Mouse (Mus musculus): ENCODE results near the gene Parp8.

Parp8 gene

GRCm38 (mm10) chr13:117025226-117026067 lies at the start of gene Parp8:
Gene Parp8, minus strand, starts transcription at chr13:117025537.
- DNase-seq (ENCODE audit: extremely low spot score): peak; percentile 74

DNA sequence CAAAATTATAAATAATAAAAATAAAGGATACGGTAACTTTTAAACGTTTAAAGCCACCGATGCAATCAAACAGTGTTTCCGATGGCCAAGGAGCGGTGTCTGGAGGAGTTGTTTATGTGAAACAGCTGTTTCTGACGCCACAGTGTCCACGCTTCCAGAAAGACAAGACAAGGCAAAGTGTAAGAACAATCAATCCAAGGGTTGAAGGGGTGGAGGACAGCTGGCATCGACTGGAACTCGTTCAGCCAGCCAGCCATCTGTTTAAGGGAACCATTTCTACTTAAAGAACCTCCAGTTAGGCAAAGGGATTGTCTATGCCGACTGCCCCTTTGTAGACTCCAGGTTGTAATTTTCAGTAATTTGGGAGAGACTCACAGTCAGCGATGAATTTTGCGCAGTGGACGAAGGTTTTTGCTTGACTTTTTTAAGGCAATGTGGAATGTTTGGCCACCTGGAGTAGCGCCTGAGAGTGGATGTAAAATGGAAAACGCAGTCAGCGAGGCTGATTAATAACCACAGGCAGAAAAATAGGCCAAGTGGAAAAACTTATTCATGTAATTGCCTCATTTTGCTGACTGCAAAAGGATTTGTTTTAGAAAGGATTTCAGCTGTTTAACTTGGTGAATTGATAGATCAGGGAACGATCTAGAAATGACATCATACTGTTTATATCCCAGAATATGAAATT lies 37.4 kb upstream of the Parp8 start:
- DNase-seq (ENCODE audit: extremely low spot score): no peak

DNA sequence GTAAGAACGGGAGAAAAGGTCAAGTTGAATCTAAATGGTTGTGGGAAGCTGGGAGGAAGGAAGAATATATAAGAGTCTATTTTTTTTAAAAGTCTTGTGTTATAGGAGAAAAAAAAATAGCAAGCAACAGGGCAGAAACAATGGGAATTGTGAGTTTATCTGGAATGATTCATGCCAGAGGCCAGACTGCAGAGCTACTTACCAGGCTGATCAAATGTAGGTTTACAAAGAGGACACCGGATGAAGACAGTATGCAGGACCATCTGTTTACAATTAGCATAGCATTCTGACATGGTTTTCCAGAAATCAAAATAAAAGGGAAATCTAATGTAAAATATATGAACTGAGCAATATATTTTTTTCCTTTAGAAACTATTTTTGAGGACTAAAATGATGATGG lies 31.1 kb upstream of the Parp8 start:
- no peak for DNase-seq (ENCODE audit: extremely low spot score)

GRCm38 (mm10) chr13:117054811-117055496 lies 29.6 kb upstream of the Parp8 start:
- DNase-seq (ENCODE audit: extremely low spot score): no peak

DNA sequence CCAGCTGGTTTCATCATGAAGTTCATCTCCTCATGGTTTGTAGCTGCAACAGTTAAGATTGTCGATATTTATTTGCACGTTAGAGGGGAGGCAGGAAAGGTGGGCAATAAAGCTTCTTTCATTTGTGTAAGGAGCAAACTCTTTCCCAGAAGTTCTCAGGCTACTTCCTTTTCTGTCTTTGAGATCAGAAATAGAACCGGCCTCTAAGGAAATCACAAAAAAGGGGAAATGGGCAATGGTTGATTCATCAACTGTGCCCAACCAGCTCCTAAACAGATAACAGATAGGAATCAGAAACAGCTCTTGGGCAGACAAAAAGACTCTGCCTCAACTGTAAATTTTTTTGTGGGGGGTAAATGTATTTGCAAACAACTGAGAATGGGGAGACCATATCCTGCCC lies 27.4 kb upstream of the Parp8 start:
- DNase-seq (ENCODE audit: extremely low spot score): no peak

GRCm38 (mm10) chr13:117048541-117048971 lies 23.2 kb upstream of the Parp8 start:
- no peak for DNase-seq (ENCODE audit: extremely low spot score)

DNA sequence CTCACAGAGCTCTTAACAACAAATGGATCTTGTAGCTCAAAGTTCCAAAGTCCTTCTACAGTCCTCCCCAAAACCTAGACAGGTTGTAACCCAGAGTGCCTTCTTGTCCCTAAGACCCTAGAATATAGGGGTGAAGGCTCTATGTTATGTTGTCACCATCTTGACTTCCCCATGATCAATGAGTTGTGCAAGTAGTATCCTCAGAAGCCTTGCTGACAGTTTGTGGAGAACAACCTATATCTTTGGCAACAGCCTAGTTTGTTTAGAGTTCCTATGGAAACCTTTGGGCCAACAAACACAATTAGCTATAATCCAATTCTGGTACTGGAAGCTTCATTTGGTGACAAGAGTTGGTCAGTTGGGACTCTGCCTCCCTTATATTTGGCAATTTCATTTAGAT lies 18.2 kb upstream of the Parp8 start:
- DNase-seq (ENCODE audit: extremely low spot score): no peak

DNA sequence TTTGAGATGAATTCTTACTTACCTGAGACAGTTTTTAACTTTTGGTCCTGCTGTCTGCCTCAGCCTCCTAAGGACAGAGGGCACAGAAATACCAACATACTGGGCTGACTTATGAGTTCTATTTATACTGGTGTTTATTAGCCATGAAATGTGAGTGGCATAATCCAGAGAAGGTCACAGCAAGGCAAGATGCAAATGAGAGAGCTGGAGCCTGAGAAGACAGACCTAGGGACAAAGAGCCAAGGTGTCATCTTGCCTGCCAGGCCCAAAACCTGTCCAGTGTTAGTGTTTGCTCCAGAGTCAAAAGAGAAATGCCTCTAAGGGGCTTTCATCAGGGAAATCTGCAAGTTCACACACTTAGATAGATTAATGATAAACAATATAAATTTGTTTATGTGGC lies 15.7 kb upstream of the Parp8 start:
- no peak for DNase-seq (ENCODE audit: extremely low spot score)

- no peak for DNase-seq (ENCODE audit: extremely low spot score)
These were observed 10.9 kb upstream of the Parp8 start for GRCm38 (mm10) chr13:117036277-117036676.

- no peak for DNase-seq (ENCODE audit: extremely low spot score)
These were observed 9.8 kb upstream of the Parp8 start for GRCm38 (mm10) chr13:117035121-117035520.

GRCm38 (mm10) chr13:117034676-117035075 lies 9.3 kb upstream of the Parp8 start:
- DNase-seq (ENCODE audit: extremely low spot score): no peak

DNA sequence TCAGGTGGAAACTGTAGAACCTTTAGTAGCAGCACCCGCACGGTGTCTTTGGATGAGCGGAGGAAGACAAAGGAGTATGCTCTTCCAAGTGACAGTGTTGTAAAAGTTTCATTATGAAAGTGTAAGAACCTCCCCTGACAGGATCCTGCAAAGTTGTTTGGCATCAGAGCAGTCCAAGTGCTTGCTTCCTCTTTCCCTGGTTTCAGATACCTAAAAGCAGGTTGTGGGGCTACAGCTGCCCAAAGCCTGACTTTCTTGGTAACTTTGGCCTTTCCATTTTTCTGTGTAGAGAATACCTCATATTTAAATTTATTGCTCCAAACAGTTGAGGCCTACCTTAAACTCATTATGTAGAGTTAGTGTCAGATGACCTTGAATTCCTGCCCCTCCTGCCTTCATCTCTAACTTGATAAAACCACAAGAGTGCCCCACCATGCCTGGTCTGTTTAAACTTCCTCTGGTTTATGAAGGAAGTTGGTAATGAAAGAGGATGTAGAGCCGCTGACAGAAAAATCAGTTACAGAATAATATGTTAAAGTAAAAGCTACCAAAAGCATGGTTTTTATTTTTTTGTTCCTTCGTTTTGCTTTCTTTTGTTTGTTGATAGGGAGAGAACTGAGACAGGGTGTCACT lies 8.5 kb upstream of the Parp8 start:
- DNase-seq (ENCODE audit: extremely low spot score): no peak

GRCm38 (mm10) chr13:117032402-117032801 lies 7.1 kb upstream of the Parp8 start:
- DNase-seq (ENCODE audit: extremely low spot score): no peak

DNA sequence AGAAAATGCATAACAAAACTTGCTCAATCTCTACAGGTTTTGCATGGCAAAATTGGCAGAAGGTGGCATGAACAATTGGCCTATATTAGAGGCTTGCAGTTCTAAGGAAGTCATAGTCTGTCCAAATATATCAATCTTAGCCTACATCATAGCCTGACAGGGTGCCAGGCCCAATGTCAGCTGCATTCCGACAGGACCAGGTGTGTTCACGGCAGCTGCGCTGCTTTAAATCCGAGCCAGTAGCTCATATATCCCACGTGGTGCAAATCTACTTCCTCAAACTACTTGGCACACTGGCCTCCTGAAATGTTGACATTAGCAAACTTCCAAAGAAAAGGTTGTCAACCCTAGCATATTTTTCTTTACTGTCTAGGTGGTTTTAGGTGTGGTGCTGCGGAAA lies 6.2 kb upstream of the Parp8 start:
- no peak for DNase-seq (ENCODE audit: extremely low spot score)

DNA sequence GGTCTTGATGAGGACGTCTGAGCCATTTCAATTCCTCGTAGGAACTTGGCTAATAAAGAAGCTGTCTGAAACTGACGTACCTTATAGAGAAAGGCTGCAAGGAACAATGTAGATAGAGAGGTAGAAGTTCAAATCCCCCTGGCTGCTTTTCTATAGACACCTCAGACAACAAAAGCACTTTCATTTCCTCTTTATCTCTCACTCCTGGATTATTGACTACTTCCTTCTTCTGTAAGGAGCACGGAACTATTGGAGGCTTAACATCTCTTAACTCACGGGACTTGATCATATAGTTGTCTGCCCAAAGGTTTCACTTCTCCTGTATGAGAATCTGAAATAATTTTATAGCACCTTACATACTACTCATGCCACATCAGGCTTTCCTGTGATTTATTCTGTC lies 2.9 kb upstream of the Parp8 start:
- no peak for DNase-seq (ENCODE audit: extremely low spot score)

GRCm38 (mm10) chr13:117027336-117027735 lies 2.0 kb upstream of the Parp8 start:
- no peak for DNase-seq (ENCODE audit: extremely low spot score)

GRCm38 (mm10) chr13:117026276-117026780 lies 991 bp upstream of the Parp8 start:
- DNase-seq (ENCODE audit: extremely low spot score): no peak

- DNase-seq (ENCODE audit: extremely low spot score): peak; percentile 61
These were observed 466 bp downstream of the Parp8 start for GRCm38 (mm10) chr13:117024916-117025225.

DNA sequence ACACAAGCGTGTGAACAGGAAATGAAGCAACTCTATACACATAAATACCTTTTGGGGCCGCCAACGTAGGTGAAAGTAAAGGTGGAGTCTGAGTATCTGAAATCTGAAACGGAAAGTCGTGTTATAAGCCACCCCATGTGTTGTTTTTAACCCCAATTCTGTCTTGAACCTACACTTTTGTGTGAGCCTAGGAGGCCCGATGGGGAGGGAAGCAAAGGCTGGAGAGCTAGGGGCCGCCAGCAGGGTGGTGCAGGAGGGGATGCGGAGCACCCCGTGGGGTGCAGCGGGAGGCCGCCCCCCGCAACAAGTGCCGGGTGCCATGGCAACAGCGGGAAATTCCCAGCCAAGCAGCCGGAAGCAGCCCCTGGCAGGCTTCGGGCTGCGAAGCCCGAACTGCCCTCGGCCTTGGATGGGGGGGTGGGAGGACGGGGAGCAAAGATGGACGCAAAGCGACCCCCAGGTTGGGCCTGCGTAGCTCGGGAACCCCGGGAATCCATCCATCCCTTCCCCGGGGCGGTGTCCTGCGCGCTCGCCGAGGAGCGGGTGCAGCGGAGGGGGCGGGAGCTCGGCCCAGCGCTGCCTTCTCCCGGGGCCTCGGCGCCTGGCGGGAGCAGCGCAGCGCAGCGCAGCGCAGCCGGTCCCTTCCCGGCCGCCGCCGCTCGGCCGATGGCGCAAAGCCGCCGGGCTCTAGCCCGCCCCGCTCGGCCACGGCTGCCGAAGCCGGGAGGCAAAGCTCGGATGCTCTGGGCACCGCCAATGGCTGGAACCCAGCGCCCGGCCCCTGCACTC lies 1.0 kb downstream of the Parp8 start:
- peak; percentile 76 for DNase-seq (ENCODE audit: extremely low spot score)

DNA sequence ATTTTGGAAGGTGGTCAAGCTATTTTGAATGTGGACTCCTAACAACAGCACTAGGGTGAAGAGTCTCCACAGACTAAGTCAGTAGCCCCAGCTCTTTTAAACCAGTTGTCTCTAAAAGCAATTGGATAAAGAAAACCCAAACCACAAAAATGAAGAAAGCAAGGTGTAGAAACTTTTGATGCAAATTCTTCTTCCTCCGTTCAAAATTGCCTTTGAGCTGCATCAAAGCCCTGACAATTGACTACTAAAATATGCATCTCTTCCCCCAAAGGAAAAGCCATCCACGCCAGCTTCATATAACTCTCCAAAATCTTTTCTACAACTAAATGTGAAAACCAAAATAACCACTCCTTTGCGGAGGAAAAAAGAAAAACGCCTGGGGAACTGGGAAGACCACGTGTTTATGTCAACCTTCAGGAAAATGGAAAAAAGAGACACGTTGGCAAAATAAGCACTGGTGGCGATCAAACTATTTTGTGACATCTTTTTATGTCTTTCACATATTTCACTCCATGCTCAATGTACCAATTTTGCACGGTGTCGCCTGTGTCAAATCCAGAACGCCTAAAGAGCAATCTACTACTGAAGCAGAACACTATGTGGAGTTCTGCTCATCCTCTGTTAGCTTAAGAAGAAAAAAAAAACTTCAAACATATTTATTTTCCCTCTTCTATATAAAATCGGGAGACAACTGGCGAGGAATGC lies 1.8 kb downstream of the Parp8 start:
- DNase-seq (ENCODE audit: extremely low spot score): no peak

- DNase-seq (ENCODE audit: extremely low spot score): no peak
These were observed 4.7 kb downstream of the Parp8 start for GRCm38 (mm10) chr13:117020631-117021030.

All from embryo, embryonic 9.5 days (tissue).